Mouse (Mus musculus) C2C12 (cell line): ENCODE measurements around the gene 3110082I17Rik.

Experiments
- CEBPB ChIP-seq: IDR thresholded peaks from one replicate; pipeline ENCODE4 v1.6.1; 2011; ENCODE audit warnings: low read depth, mild to moderate bottlenecking, control low read depth, moderate library complexity
- CTCF ChIP-seq: IDR thresholded peaks from one replicate; pipeline ENCODE4 v1.5.1; 2011; ENCODE audit not compliant: control insufficient read depth, insufficient read depth, insufficient read length
- FOSL1 ChIP-seq: IDR thresholded peaks from one replicate; pipeline ENCODE4 v1.8.0; 2011; ENCODE audit warnings: mild to moderate bottlenecking, low read length; ENCODE audit not compliant: poor library complexity, insufficient read depth, severe bottlenecking
- MAX ChIP-seq: IDR thresholded peaks from one replicate; pipeline ENCODE4 v1.6.1; 2011; ENCODE audit warnings: mild to moderate bottlenecking, control low read depth
- MYOD1 ChIP-seq: IDR thresholded peaks from one replicate; pipeline ENCODE4 v1.6.1; 2011; ENCODE audit warnings: low read depth; ENCODE audit not compliant: control insufficient read depth, insufficient read length
- MYOG ChIP-seq: IDR thresholded peaks from one replicate; pipeline ENCODE4 v1.6.1; 2011; ENCODE audit not compliant: control insufficient read depth, insufficient read length; ENCODE audit errors: extremely low read depth
- USF1 ChIP-seq: IDR thresholded peaks from one replicate; pipeline ENCODE4 v1.6.1; 2011; ENCODE audit warnings: low read depth, mild to moderate bottlenecking, control low read depth, moderate library complexity

- TF ChIP-seq CTCF (no peak), MYOD1 (no peak), MAX (no peak), FOSL1 (no peak), USF1 (no peak), CEBPB (no peak), MYOG (no peak)
Measured at GRCm38 (mm10) chr5:139417480-139417879, 42.8 kb downstream of the 3110082I17Rik start.
